Mouse (Mus musculus): ENCODE results near the gene Brsk2.

Gene Brsk2

DNA sequence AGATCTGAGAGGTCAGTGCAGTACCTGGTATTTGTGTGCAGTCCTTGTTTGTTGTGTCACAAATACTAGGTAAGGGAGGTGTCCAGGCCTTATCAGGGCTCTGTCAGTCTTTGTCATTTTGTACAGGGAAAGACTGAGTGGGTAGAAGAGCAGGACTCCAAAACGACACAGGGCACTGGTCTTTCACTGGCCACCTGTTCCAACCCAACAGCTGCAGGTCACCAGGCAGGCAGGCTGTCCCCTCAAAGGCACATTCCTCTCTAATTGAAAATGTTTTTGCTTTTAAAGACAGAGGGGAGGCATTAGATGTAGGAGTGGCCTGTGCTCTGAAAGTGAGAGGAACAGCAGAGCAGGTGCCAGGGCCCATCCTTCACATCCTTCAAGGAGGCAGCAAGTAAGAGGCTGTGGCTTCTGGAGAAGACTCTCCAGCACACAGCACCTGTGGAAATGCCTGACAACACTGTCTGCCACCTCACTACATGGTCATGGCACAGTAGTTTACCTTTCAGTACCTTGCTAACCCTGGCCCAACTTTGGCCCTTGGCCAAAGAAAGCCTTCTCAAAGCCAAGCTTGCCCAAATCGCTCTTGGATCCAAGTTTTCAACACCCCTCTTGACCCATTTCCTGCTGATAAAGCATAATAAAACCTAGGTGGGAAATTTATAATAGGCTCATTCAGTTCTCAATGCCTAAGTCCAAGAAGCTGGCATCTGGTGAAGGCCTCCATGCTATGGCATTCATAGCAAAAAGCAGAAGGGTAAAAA, 85.7 kb downstream of the Brsk2 start:
- no peak for DNase-seq

DNA sequence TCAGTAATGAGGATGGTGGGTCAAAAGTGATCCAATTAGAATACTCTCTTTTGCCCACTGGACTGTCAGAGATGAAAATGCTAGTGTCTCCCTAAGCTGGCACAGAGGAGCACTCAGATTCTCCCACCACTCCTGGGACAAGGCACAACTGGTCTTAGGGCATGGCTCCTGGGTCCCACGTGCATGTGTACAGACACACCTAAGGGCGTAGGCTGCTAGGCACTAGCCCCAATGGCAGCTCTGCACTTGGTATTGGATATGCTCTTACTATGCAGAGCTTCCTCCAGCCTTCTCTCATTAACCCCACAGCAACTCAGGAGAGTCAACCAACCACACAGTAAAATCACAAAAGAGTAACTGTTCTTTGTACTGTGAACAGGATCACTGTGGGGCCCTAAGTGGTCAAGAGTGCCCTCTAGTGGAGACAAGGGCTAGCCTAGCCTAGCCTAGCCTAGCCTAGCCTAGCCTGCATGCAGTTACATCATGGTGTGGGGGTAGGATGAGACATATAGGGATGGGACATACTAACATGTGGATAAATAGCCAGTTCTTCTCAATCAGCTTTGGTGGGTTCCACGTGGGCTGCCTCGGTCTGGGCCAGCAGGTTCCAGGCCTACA, 88.1 kb downstream of the Brsk2 start:
- DNase-seq, result peak; percentile 53

DNA sequence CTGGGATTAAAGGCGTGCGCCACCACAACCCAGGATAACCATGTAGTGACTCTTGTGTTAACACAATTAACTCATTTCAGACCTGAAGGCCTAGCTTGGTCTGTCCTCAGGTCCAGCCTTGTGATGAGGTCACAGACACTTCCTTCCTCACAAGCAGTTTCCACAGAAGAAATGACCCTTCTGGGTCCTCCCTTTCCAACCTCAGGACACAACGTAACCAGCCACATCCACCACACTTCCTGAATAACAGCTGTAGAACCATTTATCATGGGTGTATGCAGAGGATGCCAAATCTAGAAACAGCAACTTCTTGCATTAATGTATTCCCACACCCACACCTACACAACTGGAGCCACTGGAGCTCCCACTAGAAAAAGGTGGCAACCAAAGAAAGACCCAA, 91.2 kb downstream of the Brsk2 start:
- DNase-seq, result no peak

DNA sequence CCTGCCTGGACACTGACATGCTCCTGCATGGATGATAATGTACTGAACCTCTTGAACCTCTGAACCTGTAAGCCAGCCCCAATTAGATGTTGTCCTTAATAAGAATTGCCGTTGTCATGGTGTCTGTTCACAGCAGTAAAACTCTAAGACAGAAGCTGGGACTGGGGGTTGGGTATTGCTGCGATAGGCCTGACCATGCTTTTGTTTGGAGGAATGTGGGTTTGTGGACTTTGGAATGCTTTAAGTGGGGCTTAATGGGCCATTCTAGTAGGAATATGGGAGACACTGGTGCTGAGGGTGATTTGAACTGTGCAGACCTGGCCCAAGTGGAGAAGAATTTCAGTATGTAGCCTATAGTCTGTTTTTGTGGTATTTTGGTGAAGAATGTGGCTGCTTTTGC, 95.8 kb downstream of the Brsk2 start:
- DNase-seq, result no peak

DNA sequence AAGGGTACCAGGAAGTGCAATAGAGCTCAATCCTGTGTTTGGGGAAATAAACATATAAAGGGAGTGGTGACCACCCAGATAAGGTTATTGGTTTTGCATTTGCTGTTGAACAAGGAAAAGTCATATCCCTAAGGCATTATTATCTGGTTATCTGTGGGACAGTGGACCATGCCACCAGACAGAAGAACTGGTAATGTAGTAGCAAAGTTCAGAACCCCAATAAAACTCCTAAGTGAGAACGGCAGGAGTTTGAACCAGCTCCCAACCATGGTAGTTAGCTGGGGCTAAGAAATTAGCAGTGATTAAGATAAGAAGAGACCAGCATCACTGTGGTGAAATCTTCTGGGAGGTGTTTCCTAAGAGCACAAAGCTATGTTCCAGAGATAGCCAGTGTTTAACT, 96.4 kb downstream of the Brsk2 start:
- no peak for DNase-seq

DNA sequence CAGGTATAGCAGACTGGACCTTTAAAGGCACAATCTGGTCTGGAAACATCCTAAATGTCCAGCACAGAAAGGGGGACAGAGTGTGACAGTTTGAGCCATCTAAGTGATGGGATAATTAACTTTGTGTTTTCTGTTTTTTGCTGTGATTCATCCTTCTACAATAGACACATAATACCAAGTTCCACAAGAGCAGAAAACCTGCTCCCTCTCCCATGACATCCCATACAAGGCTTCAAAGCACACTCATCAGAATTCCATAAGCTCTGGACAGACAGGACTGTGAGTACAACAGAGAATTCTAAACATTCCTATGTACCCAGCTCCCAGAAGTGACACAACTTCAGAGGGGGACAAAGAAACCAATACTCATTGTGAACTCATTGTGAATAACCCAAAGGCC, 101.0 kb downstream of the Brsk2 start:
- no peak for DNase-seq

Measured in thymus, postnatal 25 days (tissue).